Mouse (Mus musculus) thymus, postnatal 14 days (tissue): Measurements from ENCODE around the gene Sox12.

Source experiments
- DNase-seq: peaks from one replicate; pipeline ENCODE4 v3.0.0; 2021

Gene Sox12

DNA sequence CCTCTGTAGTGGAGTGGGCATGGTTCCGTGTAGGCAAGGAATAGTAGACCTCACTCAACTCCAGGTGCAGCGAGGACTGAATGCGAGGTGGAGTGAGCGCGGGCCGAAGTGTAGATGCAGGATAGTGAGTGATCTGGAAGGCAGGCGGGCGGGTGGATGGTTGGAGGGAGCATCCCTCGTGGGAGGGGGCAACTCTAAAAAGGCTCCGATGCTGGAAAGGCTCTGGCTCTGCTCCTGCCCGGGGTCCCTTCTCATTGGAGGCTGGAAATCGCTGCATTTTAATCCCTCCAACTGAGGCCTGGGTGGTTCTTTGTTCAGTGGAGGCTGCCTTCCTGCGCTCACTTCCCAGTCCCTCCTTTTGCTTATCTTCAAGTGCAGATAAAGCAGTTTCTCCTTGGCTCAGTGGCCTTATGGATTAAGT is 1.3 kb upstream of the Sox12 start:
- no peak for DNase-seq

DNA sequence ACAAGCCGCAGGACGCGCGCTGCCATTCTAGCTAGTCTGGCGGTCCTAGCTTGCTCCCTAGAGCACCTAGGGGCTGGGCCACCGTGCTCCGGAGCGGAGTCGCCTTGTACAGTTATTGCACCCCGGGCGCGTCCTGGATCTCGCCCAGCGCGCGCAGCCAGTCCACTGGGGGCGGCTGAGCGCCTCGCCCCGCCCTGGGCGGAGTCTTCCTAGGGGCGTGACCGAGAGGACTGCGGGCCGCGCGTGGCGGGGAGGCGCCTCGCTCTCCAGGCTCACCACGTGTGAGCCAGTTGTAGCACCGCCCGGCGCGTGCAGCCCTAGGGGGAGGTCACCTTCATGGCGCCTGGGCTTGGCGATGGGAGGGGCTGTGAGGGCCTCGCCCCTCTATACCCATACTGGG is 828 bp upstream of the Sox12 start:
- DNase-seq: peak; percentile 82

- peak; percentile 77 for DNase-seq
Observed at GRCm38 (mm10) chr2:152397004-152397589, 766 bp downstream of the Sox12 start.

GRCm38 (mm10) chr2:152396110-152397003 is 1.5 kb downstream of the Sox12 start:
- DNase-seq: peak; percentile 76

DNA sequence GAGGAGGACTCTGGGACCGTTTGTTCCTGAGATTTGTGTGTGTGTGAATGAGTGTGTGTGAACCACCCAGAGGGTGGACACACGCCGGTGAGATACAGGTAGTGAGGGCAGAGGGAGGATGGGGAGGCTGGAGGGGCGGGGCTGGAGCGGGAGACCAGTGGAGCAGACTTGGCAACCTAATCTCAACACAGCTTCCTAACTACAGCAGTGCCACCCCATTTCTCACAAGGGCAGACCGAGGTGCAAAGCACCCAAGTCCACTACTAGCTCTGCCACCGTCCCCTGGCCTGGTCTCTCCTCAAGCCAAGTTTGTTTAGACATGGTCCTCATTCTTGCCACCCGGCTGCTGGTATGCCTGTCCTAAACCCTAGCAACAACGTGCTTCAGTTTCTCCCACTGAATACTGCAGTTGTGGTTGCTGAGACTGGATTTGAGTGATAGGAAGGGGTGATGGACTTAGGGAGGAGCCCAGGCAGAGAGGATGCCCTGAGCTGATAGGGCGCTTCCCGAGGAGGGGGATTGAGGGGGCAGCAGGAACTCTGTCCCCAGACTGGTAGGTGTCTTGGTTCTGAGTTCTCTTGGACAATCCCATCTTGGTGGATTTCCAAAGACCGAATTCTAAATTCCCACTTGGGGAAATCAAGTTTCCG is 2.5 kb downstream of the Sox12 start:
- DNase-seq: no peak

GRCm38 (mm10) chr2:152393225-152394017 is 4.4 kb downstream of the Sox12 start:
- no peak for DNase-seq

GRCm38 (mm10) chr2:152392786-152393185 is 5.1 kb downstream of the Sox12 start:
- peak; percentile 40 for DNase-seq

GRCm38 (mm10) chr2:152384191-152384590 is 13.7 kb downstream of the Sox12 start:
- no peak for DNase-seq

DNA sequence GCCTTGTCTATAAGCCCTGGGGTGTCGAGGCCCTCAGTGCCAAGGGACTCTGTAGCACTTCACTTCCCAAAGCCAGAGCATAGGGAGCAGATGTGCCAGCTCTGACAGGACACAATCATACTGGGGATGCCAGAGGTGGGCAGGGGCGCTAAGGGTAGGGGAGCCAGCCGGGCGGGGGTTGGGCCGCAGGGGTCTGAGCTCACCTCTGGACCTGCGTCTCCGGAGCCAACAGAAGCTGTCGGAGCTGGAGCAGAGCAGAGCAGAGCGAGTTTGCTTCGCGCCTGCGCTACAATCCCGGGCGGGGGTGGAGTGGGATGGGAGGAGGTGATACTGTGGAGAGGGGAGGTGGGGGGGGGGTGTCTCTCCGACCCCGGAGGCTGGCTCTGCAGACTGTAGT is 21.5 kb downstream of the Sox12 start, which contains the start of gene Nrsn2:
TSS of gene Nrsn2 (minus strand) at position 294 of the 397 bp plus-strand sequence.
- DNase-seq: no peak

- DNase-seq: no peak
Observed at GRCm38 (mm10) chr2:152375652-152376344, 22.1 kb downstream of the Sox12 start.

GRCm38 (mm10) chr2:152373547-152373946 is 24.3 kb downstream of the Sox12 start:
- no peak for DNase-seq

DNA sequence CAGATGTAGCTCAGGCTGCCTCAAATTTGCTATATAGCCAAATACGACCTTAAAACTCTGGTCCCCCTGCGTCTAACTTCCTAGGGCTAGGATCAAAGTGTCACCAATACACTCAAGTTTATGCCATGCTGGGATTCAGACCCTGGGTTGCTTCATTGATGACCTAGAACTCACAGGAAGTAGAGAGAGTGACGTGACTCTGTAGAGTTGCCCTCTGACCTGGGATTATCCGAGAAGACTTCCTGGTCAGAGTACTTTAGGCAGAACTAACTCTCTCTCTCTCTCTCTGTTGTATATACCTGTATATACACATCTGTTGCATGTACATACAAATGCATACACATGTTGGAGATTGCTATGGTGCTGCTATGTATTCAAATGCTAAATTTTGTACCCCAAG is 25.2 kb downstream of the Sox12 start:
- DNase-seq: no peak

GRCm38 (mm10) chr2:152372104-152372503 is 25.8 kb downstream of the Sox12 start:
- peak; percentile 62 for DNase-seq

GRCm38 (mm10) chr2:152368532-152369140 is 29.2 kb downstream of the Sox12 start:
- peak; percentile 79 for DNase-seq

DNA sequence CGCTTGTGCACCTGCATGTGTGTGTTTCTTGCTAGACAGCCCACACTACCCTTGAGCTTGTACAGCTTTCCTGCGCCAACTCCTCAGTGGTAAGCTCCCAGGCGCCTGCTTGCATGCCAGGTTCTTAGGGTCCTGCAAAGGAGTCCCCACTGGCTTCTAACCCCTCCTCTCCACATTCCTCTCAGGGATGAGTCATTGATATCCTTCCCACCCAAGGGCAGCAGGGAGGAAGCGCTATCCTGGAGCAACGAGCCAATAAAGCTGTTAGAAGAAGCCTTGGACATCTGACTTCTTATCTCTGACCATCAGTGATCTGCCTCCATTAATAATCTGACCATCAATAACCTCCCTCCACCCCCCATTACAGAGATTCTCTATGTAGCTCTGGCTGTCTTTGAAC is 29.9 kb downstream of the Sox12 start:
- DNase-seq: no peak

DNA sequence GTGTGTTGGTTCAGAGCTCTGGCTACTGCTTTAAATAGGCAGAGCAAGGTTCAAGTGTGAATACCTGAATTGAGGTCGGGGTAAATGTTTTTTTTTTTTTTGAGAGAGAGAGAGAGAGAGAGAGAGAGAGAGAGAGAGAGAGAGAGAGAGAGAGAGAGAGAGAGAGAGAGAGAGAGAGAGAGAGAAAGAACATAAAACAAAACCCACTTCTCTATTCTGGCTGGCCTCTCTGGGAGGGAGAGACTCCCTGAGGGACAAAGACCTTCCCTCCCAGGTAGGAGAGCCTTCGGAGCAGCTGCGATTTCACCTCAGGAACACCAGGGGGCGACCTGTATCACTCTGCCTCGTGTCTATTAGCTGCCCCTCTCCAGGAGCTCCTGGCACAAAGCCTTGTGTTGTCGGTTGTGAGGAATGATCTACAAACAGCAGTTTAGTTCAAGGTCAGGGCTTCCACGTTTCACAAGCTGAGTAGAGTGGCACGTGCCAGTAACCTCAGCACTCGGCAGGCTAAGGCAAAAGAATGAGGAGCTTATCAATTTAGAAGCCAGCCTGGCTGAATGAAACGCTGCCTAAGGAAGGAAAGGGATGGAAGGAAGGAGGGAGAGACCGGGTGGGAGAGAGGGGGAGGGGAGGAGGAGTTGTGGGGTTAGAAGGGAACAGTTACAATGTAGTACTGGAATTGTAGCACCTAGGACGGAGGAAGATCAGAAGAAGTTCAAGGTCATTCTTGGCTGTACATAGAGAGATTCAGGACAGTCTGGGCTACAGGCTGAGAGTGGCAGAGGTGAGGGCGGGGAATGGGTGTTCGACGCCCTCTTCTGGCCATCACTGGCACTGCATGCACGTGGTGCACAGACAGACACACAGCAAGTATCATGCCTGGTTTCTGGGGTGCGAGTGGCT is 34.4 kb downstream of the Sox12 start:
- peak; percentile 70 for DNase-seq

- no peak for DNase-seq
Observed at GRCm38 (mm10) chr2:152361193-152361592, 36.7 kb downstream of the Sox12 start.

DNA sequence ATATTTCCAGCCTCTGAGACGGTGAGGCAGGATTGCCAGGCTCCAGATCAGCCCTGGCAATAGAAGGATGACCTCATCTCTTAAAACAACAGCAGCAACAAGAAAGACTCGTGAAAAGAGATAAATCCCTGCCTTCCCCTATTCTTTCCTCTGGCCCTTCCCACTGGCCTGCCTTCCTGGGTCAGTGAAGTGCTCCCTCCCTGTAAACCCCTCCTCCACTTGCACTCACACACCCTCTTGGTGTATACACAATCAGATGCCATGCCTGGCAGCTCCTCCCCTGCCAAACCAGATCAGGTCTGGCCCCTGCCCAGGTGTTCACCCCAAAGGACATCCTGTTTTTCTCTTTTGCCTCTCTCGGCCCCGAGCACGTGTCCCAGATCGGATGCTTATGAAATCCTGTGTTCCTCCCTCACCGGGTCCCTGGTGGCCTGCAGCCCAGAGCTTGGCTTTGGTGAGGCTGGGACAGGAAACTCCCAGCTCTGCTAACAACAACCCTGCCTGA is 37.5 kb downstream of the Sox12 start:
- DNase-seq: peak; percentile 35

DNA sequence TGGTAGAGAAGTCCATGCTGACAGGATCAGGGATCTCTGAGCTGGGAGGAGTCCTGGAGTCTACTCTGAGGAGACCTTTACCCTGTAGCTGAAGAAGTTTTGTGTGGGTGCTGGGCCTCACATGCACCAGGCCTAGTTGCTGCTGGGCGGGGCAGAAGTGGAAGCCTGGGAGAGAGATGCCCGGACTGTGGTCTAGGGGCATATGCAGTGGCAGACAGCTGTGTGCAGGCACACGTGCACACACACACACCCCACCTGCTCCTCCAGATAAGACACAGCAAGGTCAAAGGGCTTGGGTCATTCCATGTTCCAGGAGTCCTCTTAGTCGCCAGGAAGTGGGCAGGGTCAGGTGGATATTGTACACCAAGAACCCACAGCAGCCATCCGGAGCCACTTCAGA is 38.2 kb downstream of the Sox12 start:
- DNase-seq: peak; percentile 32

- DNase-seq: peak; percentile 42
Observed at GRCm38 (mm10) chr2:152358977-152359376, 38.9 kb downstream of the Sox12 start.
